8 mouse cellular contexts compared by ENCODE assay signal in genomic region chr17:27121266-27121665, GRCm38 (mm10). TPM values are rescaled to one million over a fixed set of nuclear protein-coding genes. Genes with fewer than 3 reads are reported as not detected.
DNase-seq lines count a peak whose midpoint lies in the region; ATAC-seq lines count a peak whose summit lies in the region.

No protein-coding gene starts in this region.

- no peaks in the 10 kb centered on the region; the same call in 1 of the 2 replicates for H3K27me3 ChIP-seq in liver, embryonic 11.5 days (replicated peaks; ENCODE audit: control insufficient read depth, insufficient read depth, low read length)
- no peaks in the 10 kb centered on the region for H3K27me3 ChIP-seq in embryonic facial prominence, embryonic 11.5 days (ENCODE audit: control insufficient read depth, insufficient read depth, low read length)
- 0 out of 2 replicates have a peak, but pooled peaks cover 18% of the 10 kb centered on the region for H3K27me3 ChIP-seq in hindbrain, embryonic 13.5 days
- H3K27me3 ChIP-seq in neural tube, embryonic 12.5 days (replicated peaks), result no peaks in the 10 kb centered on the region; the same call in 1 of the 2 replicates

- H3K4me1 ChIP-seq in liver, embryonic 11.5 days (replicated peaks; ENCODE audit: control insufficient read depth, insufficient read depth, low read length), result peaks cover 6% of the 10 kb centered on the region
- peaks cover 2% of the 10 kb centered on the region; the same call in 1 of the 2 replicates for H3K4me1 ChIP-seq in embryonic facial prominence, embryonic 11.5 days (ENCODE audit: control insufficient read depth, insufficient read depth, low read length)
- peaks cover 46% of the 10 kb centered on the region for H3K4me1 ChIP-seq in hindbrain, embryonic 13.5 days (replicated peaks)
- H3K4me1 ChIP-seq in neural tube, embryonic 12.5 days, result peaks cover 26% of the 10 kb centered on the region

- no peaks in the 10 kb centered on the region for H3K9me3 ChIP-seq in liver, embryonic 11.5 days (ENCODE audit: control insufficient read depth, low read length)
- no peaks in the 10 kb centered on the region for H3K9me3 ChIP-seq in embryonic facial prominence, embryonic 11.5 days (replicated peaks; ENCODE audit: control insufficient read depth, low read length)
- no peaks in the 10 kb centered on the region for H3K9me3 ChIP-seq in hindbrain, embryonic 13.5 days
- H3K9me3 ChIP-seq in neural tube, embryonic 12.5 days, result 0 out of 2 replicates have a peak, but pooled peaks cover 4% of the 10 kb centered on the region

- no peak overlapping the region for H3K4me2 ChIP-seq in liver, embryonic 11.5 days
- no peak overlapping the region for H3K4me2 ChIP-seq in embryonic facial prominence, embryonic 11.5 days (ENCODE audit: low read depth, low read length)
- 0 out of 2 replicates have a peak overlapping the region, but pooled peaks have one; percentile 27 for H3K4me2 ChIP-seq in hindbrain, embryonic 13.5 days
- H3K4me2 ChIP-seq in neural tube, embryonic 12.5 days (replicated peaks), result peak overlapping the region; percentile 29; the same call in 1 of the 2 replicates

- peaks cover 33% of the 10 kb centered on the region for H3K36me3 ChIP-seq in liver, embryonic 11.5 days (ENCODE audit: control insufficient read depth, insufficient read depth, low read length)
- peaks cover 3% of the 10 kb centered on the region; the same call in 1 of the 2 replicates for H3K36me3 ChIP-seq in embryonic facial prominence, embryonic 11.5 days (replicated peaks; ENCODE audit: control insufficient read depth, insufficient read depth, low read depth, low read length)
- H3K36me3 ChIP-seq in hindbrain, embryonic 13.5 days, result peaks cover 30% of the 10 kb centered on the region
- H3K36me3 ChIP-seq in neural tube, embryonic 12.5 days, result peaks cover 26% of the 10 kb centered on the region

- H3K4me3 ChIP-seq in liver, embryonic 11.5 days (ENCODE audit: low read depth, low read length), result no peak overlapping the region
- H3K4me3 ChIP-seq in embryonic facial prominence, embryonic 11.5 days (ENCODE audit: low read depth, low read length), result no peak overlapping the region
- no peak overlapping the region for H3K4me3 ChIP-seq in hindbrain, embryonic 13.5 days
- no peak overlapping the region for H3K4me3 ChIP-seq in neural tube, embryonic 12.5 days

- no peak overlapping the region for H3K9ac ChIP-seq in liver, embryonic 11.5 days (ENCODE audit: low read depth, low read length)
- H3K9ac ChIP-seq in embryonic facial prominence, embryonic 11.5 days (replicated peaks; ENCODE audit: low read length), result peak overlapping the region; percentile 18; the same call in 1 of the 2 replicates
- 0 out of 2 replicates have a peak overlapping the region, but pooled peaks have one; percentile 30 for H3K9ac ChIP-seq in hindbrain, embryonic 13.5 days
- no peak overlapping the region for H3K9ac ChIP-seq in neural tube, embryonic 12.5 days

- DNase-seq in liver, embryonic 11.5 days (ENCODE audit: low spot score), result peak; percentile 50
- DNase-seq in liver, result no peak
- DNase-seq in embryonic facial prominence, embryonic 11.5 days (ENCODE audit: low spot score), result no peak
- DNase-seq in spleen, postnatal 10 days (ENCODE audit: low spot score in 2 of 2), result no peak
- no peak for DNase-seq in frontal cortex, postnatal 36 days (ENCODE audit: low spot score in 2 of 2)
- DNase-seq in thymus, postnatal 4 days, result no peak

- WGBS in liver, embryonic 11.5 days, result 67% methylated on average over 14 of the region's 14 CpGs
- 45% methylated on average over 14 of the region's 14 CpGs for WGBS in embryonic facial prominence, embryonic 11.5 days
- WGBS in hindbrain, embryonic 13.5 days, result 26% methylated on average over 14 of the region's 14 CpGs
- WGBS in neural tube, embryonic 12.5 days, result 46% methylated on average over 14 of the region's 14 CpGs

- H3K27ac ChIP-seq in liver, embryonic 11.5 days (ENCODE audit: low read depth, low read length), result no peak overlapping the region
- no peak overlapping the region for H3K27ac ChIP-seq in embryonic facial prominence, embryonic 11.5 days (replicated peaks; ENCODE audit: low read depth, low read length)
- H3K27ac ChIP-seq in hindbrain, embryonic 13.5 days, result 0 out of 2 replicates have a peak overlapping the region, but pooled peaks have one; percentile 20
- no peak overlapping the region for H3K27ac ChIP-seq in neural tube, embryonic 12.5 days

- ATAC-seq in liver, embryonic 11.5 days (replicated peaks; ENCODE audit: low FRiP score), result no peak
- no peak for ATAC-seq in embryonic facial prominence, embryonic 11.5 days (replicated peaks; ENCODE audit: insufficient number of reproducible peaks, low FRiP score, low TSS enrichment, low read depth)
- ATAC-seq in hindbrain, embryonic 13.5 days (ENCODE audit: low FRiP score), result no peak
- no peak for ATAC-seq in neural tube, embryonic 12.5 days (ENCODE audit: low FRiP score, low read depth)

RNA-seq across cellular contexts. Expression of gene Uqcc2, which starts 12.4 kb away (rescaled TPM):
- polyA plus RNA-seq in liver, embryonic 11.5 days (2014; fragmentation: Nextera tagmentation; extraction: Ambion mirVana), result 386 and 413 TPM in 2 replicates
- polyA plus RNA-seq in embryonic facial prominence, embryonic 11.5 days (2014; fragmentation: Nextera tagmentation; extraction: Ambion mirVana), result 339 and 373 TPM in 2 replicates
- 335 and 349 TPM in 2 replicates for polyA plus RNA-seq in hindbrain, embryonic 13.5 days (2015; fragmentation: Nextera tagmentation; extraction: Ambion mirVana)
- 307 and 321 TPM in 2 replicates for polyA plus RNA-seq in neural tube, embryonic 12.5 days (2016; fragmentation: Nextera tagmentation; extraction: Ambion mirVana)

RNA-seq across cellular contexts. Expression of gene Ip6k3, which starts 46.3 kb away (rescaled TPM):
- polyA plus RNA-seq in liver, embryonic 11.5 days (2014; fragmentation: Nextera tagmentation; extraction: Ambion mirVana), result 0.11 TPM in 1 of 2 replicates, not detected in the other
- polyA plus RNA-seq in embryonic facial prominence, embryonic 11.5 days (2014; fragmentation: Nextera tagmentation; extraction: Ambion mirVana), result 0.11 and 0.20 TPM in 2 replicates
- polyA plus RNA-seq in hindbrain, embryonic 13.5 days (2015; fragmentation: Nextera tagmentation; extraction: Ambion mirVana), result 0.45 and 0.58 TPM in 2 replicates
- 0.18 and 0.38 TPM in 2 replicates for polyA plus RNA-seq in neural tube, embryonic 12.5 days (2016; fragmentation: Nextera tagmentation; extraction: Ambion mirVana)

Comparison
In these comparisons a context has a peak if more than half of its experiments do, and no peak if none do; other contexts are left out.
1. H3K4me2 ChIP-seq: peak in hindbrain, embryonic 13.5 days (single experiment) and neural tube, embryonic 12.5 days (single experiment); none in liver, embryonic 11.5 days (single experiment) and embryonic facial prominence, embryonic 11.5 days (single experiment).
2. H3K9ac ChIP-seq: peak in embryonic facial prominence, embryonic 11.5 days (single experiment) and hindbrain, embryonic 13.5 days (single experiment); none in liver, embryonic 11.5 days (single experiment) and neural tube, embryonic 12.5 days (single experiment).